Mouse (Mus musculus): ENCODE results near the gene Asphd2. TPM values are rescaled to one million over a fixed set of nuclear protein-coding genes. Genes with fewer than 3 reads are reported as not detected.

Gene Asphd2
- polyA plus RNA-seq, 1 experiment: 0.67 TPM

GRCm38 (mm10) chr5:112368666-112369065, 26.0 kb downstream of the Asphd2 start:
- peak in 1 of 3 experiments; percentile 42 for TF ChIP-seq MYOD1 (IDR thresholded peaks at IDR 0.05; ENCODE audit: control insufficient read depth in 1 of 3, insufficient read length in 2 of 3, low read depth in 2 of 3)
- TF ChIP-seq REST (IDR thresholded peaks at IDR 0.05; ENCODE audit: insufficient read depth, insufficient read length): no peak
- peak overlapping the region; percentile 12 for H3K4me2 ChIP-seq (ENCODE audit: low read depth)
- no peaks in the 10 kb centered on the region for H3K79me2 ChIP-seq (ENCODE audit: control insufficient read depth, insufficient read depth)
- H3ac ChIP-seq (ENCODE audit: control insufficient read depth, insufficient read length): no peak overlapping the region
- peaks cover 3% of the 10 kb centered on the region for H3K36me3 ChIP-seq (ENCODE audit: control insufficient read depth, insufficient read depth)
- H3K4me3 ChIP-seq: no peak overlapping the region
- no peaks in the 10 kb centered on the region for H3K27me3 ChIP-seq (ENCODE audit: control insufficient read depth, insufficient read depth, insufficient read length)

DNA sequence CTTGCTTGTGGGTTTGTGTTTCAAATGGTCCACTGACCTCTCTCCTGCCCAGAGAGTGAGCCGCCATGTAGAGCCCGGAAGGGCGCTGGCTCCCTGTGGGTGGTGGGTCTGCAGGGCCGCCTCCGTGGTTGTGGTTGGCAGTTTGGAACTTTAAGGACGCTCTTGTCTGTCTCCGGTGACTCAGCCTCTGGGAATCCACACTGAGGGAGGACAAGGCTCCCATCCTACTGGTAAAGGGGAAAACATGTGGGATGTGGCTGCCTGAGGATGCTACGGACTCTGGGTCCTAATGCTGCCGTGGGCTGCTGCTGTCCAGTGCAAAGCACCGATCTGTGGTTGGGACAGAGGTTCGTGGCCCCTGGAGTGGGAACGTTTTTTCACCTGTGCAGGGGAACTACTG, 26.7 kb downstream of the Asphd2 start:
- peak overlapping the region; percentile 39 for H3K4me2 ChIP-seq (ENCODE audit: low read depth)
- no peaks in the 10 kb centered on the region for H3K79me2 ChIP-seq (ENCODE audit: control insufficient read depth, insufficient read depth)
- TF ChIP-seq SRF (IDR thresholded peaks at IDR 0.05; ENCODE audit: control insufficient read depth, insufficient read length, low read depth) (no peak), REST (IDR thresholded peaks at IDR 0.05; ENCODE audit: insufficient read depth, insufficient read length) (peak; percentile 18), POLR2AphosphoS2 (IDR thresholded peaks at IDR 0.05; ENCODE audit: insufficient read length, low read depth) (no peak), POLR2A (IDR thresholded peaks at IDR 0.05; ENCODE audit: insufficient read length, low read depth) (no peak), TCF3 (IDR thresholded peaks at IDR 0.05; ENCODE audit: insufficient read length, low read depth) (no peak), E2F4 (IDR thresholded peaks at IDR 0.05; ENCODE audit: insufficient read depth) (no peak), USF1 (IDR thresholded peaks at IDR 0.05; ENCODE audit: low read depth) (no peak)
- no peak overlapping the region for H3K4me3 ChIP-seq
- no peaks in the 10 kb centered on the region for H3K27me3 ChIP-seq (ENCODE audit: control insufficient read depth, insufficient read depth, insufficient read length)
- peaks cover 3% of the 10 kb centered on the region for H3K36me3 ChIP-seq (ENCODE audit: control insufficient read depth, insufficient read depth)
- no peak overlapping the region for H3ac ChIP-seq (ENCODE audit: control insufficient read depth, insufficient read length)

- Histone ChIP-seq H3K4me3 (no peak overlapping the region), H3ac (ENCODE audit: control insufficient read depth, insufficient read length) (no peak overlapping the region), H3K79me2 (ENCODE audit: control insufficient read depth, insufficient read depth) (no peaks in the 10 kb centered on the region), H3K36me3 (ENCODE audit: control insufficient read depth, insufficient read depth) (peaks cover 3% of the 10 kb centered on the region), H3K27me3 (ENCODE audit: control insufficient read depth, insufficient read depth, insufficient read length) (no peaks in the 10 kb centered on the region), H3K4me2 (ENCODE audit: low read depth) (no peak overlapping the region)
- no peak for TF ChIP-seq MYOG (IDR thresholded peaks at IDR 0.05; ENCODE audit: control insufficient read depth in 1 of 3, insufficient read depth in 1 of 3, insufficient read length in 2 of 3, low read depth in 2 of 3)
- no peak for TF ChIP-seq MYOD1 (IDR thresholded peaks at IDR 0.05; ENCODE audit: control insufficient read depth in 1 of 3, insufficient read length in 2 of 3, low read depth in 2 of 3)
- TF ChIP-seq CEBPB (IDR thresholded peaks at IDR 0.05; ENCODE audit: insufficient read depth, poor library complexity, severe bottlenecking): no peak
- no peak for TF ChIP-seq MAX (IDR thresholded peaks at IDR 0.05; ENCODE audit: low read depth)
- TF ChIP-seq TCF12 (IDR thresholded peaks at IDR 0.05; ENCODE audit: insufficient read depth, poor library complexity, severe bottlenecking): no peak
- TF ChIP-seq POLR2AphosphoS2 (IDR thresholded peaks at IDR 0.05; ENCODE audit: insufficient read length, low read depth): no peak
- TF ChIP-seq SRF (IDR thresholded peaks at IDR 0.05; ENCODE audit: control insufficient read depth, insufficient read length, low read depth): no peak
- TF ChIP-seq TCF3 (IDR thresholded peaks at IDR 0.05; ENCODE audit: insufficient read length, low read depth): no peak
- TF ChIP-seq E2F4 (IDR thresholded peaks at IDR 0.05; ENCODE audit: insufficient read depth): no peak
- no peak for TF ChIP-seq USF1 (IDR thresholded peaks at IDR 0.05; ENCODE audit: low read depth)
- no peak for TF ChIP-seq POLR2A (IDR thresholded peaks at IDR 0.05; ENCODE audit: insufficient read length, low read depth)
- TF ChIP-seq REST (IDR thresholded peaks at IDR 0.05; ENCODE audit: insufficient read depth, insufficient read length): no peak
Measured at GRCm38 (mm10) chr5:112367338-112367737, 27.3 kb downstream of the Asphd2 start.

DNA sequence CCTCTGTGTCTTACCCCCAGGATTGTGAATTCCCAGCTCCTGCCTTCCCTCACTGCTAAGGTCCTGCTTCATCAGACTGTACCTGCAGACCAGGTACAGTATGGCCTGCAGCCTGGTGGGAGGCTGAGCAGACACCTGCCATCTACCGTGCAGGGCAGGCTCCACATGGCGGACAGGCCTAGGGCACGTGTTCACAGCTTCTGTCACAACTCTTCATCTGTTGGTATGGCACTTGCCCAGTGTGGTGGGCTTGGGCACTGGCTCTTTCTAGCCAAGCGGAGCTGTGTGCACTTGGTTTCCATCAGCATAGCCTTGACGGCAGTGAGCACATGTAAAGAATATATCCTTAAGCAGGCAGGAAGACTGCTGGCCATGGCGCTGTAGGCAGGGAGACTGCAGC, 27.8 kb downstream of the Asphd2 start:
- peaks cover 3% of the 10 kb centered on the region for H3K36me3 ChIP-seq (ENCODE audit: control insufficient read depth, insufficient read depth)
- H3K27me3 ChIP-seq (ENCODE audit: control insufficient read depth, insufficient read depth, insufficient read length): no peaks in the 10 kb centered on the region
- no peaks in the 10 kb centered on the region for H3K79me2 ChIP-seq (ENCODE audit: control insufficient read depth, insufficient read depth)
- H3K4me3 ChIP-seq: no peak overlapping the region
- no peak overlapping the region for H3K4me2 ChIP-seq (ENCODE audit: low read depth)
- TF ChIP-seq MYOD1 (IDR thresholded peaks at IDR 0.05; ENCODE audit: control insufficient read depth in 1 of 3, insufficient read length in 2 of 3, low read depth in 2 of 3): no peak
- TF ChIP-seq E2F4 (IDR thresholded peaks at IDR 0.05; ENCODE audit: insufficient read depth): no peak
- TF ChIP-seq USF1 (IDR thresholded peaks at IDR 0.05; ENCODE audit: low read depth): no peak
- no peak for TF ChIP-seq CEBPB (IDR thresholded peaks at IDR 0.05; ENCODE audit: insufficient read depth, poor library complexity, severe bottlenecking)
- TF ChIP-seq TCF3 (IDR thresholded peaks at IDR 0.05; ENCODE audit: insufficient read length, low read depth): no peak
- TF ChIP-seq REST (IDR thresholded peaks at IDR 0.05; ENCODE audit: insufficient read depth, insufficient read length): no peak
- no peak for TF ChIP-seq POLR2AphosphoS2 (IDR thresholded peaks at IDR 0.05; ENCODE audit: insufficient read length, low read depth)
- TF ChIP-seq POLR2A (IDR thresholded peaks at IDR 0.05; ENCODE audit: insufficient read length, low read depth): no peak
- no peak for TF ChIP-seq SRF (IDR thresholded peaks at IDR 0.05; ENCODE audit: control insufficient read depth, insufficient read length, low read depth)
- TF ChIP-seq TCF12 (IDR thresholded peaks at IDR 0.05; ENCODE audit: insufficient read depth, poor library complexity, severe bottlenecking): no peak
- no peak overlapping the region for H3ac ChIP-seq (ENCODE audit: control insufficient read depth, insufficient read length)

DNA sequence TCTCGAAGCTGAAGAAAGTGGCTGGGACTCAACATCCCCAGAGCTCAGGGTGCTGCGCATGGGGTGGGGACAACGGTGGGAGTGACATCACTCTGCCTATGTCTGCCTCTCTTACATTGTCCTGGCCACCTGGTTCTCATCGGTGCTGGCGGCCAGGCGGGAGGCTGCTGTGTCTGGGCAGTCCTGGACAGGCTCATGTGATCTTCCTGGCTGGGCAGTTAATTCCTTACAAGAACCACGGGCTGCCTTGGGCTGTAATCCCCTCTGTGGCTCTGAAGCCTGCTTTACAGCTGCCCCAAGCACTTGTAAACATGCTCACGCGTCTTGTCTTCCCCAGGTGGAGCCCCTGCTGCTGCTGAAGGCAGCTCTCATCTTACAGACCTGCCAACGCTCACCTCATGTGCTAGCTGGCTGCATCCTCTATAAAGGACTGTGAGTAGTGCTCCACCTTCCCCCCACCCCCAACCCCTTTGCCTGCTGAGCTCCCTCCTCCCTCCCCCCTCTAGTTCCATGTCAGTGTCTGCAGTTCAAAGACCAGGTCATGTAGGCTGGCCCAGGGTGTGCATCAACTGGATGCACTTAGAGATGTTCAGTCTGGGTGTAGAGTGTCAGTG, 30.4 kb downstream of the Asphd2 start:
- peaks cover 1% of the 10 kb centered on the region for H3K36me3 ChIP-seq (ENCODE audit: control insufficient read depth, insufficient read depth)
- H3K4me3 ChIP-seq: no peak overlapping the region
- H3K27me3 ChIP-seq (ENCODE audit: control insufficient read depth, insufficient read depth, insufficient read length): no peaks in the 10 kb centered on the region
- no peak overlapping the region for H3K4me2 ChIP-seq (ENCODE audit: low read depth)
- H3ac ChIP-seq (ENCODE audit: control insufficient read depth, insufficient read length): no peak overlapping the region
- TF ChIP-seq SRF (IDR thresholded peaks at IDR 0.05; ENCODE audit: control insufficient read depth, insufficient read length, low read depth) (no peak), MAX (IDR thresholded peaks at IDR 0.05; ENCODE audit: low read depth) (no peak), MYOD1 (IDR thresholded peaks at IDR 0.05; ENCODE audit: control insufficient read depth in 1 of 3, insufficient read length in 2 of 3, low read depth in 2 of 3) (no peak), POLR2AphosphoS2 (IDR thresholded peaks at IDR 0.05; ENCODE audit: insufficient read length, low read depth) (no peak), TCF3 (IDR thresholded peaks at IDR 0.05; ENCODE audit: insufficient read length, low read depth) (no peak), USF1 (IDR thresholded peaks at IDR 0.05; ENCODE audit: low read depth) (no peak), REST (IDR thresholded peaks at IDR 0.05; ENCODE audit: insufficient read depth, insufficient read length) (no peak), E2F4 (IDR thresholded peaks at IDR 0.05; ENCODE audit: insufficient read depth) (no peak), MYOG (IDR thresholded peaks at IDR 0.05; ENCODE audit: control insufficient read depth in 1 of 3, insufficient read depth in 1 of 3, insufficient read length in 2 of 3, low read depth in 2 of 3) (no peak), TCF12 (IDR thresholded peaks at IDR 0.05; ENCODE audit: insufficient read depth, poor library complexity, severe bottlenecking) (no peak), CEBPB (IDR thresholded peaks at IDR 0.05; ENCODE audit: insufficient read depth, poor library complexity, severe bottlenecking) (no peak), POLR2A (IDR thresholded peaks at IDR 0.05; ENCODE audit: insufficient read length, low read depth) (no peak)
- H3K79me2 ChIP-seq (ENCODE audit: control insufficient read depth, insufficient read depth): no peaks in the 10 kb centered on the region
